Mouse (Mus musculus): ENCODE results near the gene Efhd2.
A peak's percentile ranks its signal among the peaks of the same experiment; 100 is the strongest.

Efhd2 gene

DNA sequence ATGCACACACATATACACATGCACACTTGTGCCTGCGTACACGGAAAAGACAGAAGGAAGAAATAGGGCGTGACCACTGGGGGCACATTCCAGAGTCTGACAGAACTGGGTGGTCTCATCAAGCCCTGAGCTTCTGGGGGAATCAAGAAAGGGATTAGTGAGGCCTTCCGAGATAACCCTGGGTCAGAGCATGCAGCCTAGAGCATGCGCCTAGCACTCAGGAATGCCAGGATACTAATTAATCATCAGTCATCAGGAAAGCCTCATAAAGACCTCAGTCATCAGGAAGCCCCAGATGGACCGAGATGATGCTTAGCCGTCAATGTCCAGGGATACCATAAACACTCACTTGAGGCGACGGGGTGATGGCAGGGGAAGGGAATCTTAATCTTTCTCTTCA, 5.2 kb upstream of the Efhd2 start:
- no peak for DNase-seq

DNA sequence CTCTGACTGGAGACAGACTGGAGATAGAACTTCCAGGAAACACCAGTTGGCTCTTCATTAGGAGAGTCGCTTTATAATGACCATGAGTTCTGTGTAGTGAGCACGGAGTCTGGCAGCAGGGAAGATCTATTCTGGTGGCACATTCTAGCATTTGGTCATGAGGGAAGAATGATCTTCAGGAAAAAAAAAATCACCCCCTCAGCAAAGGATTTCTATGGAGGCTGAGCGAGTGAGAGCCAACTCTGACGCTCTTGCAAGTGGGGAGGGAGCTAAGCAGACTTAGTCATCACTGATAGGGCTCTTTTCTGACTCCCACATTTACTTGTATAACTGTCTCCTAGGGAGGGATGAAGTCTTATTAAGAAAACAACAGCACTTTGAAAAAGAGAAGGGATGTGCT, 4.4 kb upstream of the Efhd2 start:
- no peak for DNase-seq

DNA sequence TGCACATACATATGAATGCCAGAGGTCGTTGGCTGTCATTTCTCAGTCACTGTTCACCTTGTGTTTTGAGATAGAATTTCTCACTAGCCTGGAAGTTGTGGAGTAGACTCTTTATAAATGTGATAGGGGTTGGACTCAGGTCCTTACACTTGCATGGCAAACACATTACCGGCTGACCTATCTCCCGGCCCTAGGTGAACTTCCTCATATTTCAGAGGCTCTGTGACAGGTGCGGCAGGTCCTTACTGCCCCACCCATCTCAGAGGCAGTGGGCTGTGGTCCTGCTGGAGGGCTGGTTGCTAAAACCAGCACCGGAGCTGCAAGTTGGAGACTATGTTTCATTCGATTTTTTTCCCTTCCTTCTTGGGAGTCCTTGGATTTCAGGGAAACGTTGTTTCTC, 3.9 kb upstream of the Efhd2 start:
- no peak for DNase-seq

DNA sequence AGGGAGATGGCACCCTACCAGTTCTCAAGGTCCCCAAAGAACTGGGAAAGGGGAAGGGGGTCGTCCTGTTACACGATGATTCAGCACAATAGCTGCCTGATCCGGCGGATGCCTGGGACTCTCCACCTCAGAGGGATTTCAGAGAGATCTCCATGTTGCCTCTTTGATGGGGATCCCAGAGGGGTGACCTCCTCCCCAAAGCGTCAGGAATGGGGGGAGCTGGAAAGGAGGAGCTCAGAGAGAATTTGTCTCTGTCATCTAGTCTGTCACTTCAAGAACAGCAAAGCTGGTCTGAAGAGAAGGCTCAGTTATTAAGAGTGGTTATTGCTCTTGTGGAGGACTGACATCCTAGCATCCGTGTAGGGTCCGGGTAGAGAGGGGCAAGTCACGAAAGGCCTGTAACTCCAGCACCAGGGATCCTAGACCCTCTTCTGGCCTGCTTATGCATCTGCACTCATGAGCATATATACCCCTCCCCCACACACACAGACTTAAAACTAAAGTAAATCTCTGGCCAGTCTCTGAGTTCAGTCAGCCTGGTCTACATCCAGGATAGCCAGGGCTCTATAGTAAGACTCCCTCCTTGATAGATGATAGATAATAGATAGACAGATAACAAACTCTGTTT, 875 bp upstream of the Efhd2 start:
- no peak for DNase-seq

DNA sequence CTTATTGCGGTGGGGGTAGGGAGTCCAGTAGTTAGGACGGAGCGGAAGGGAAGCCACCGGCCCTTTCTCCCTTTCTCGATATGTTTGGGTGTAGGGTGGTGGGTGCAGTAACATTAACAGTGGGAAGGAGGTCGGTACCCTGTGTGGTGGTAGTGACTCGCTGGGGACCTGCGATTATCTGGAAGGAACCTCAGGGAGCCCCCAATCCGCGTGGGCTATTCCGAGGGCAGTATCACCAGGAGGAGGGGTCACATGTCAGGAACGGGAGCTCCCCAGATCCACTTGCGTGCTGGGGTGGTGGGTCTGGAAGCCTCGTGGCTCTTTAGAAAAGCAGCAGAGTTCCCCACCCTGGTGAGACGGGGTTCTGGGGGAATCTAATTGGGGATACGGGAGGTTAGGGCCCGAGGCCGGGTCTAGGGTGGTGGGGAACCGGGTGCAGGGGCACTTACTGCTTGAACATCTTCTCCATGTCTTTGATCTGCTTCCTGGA, 564 bp downstream of the Efhd2 start:
- no peak for DNase-seq

DNA sequence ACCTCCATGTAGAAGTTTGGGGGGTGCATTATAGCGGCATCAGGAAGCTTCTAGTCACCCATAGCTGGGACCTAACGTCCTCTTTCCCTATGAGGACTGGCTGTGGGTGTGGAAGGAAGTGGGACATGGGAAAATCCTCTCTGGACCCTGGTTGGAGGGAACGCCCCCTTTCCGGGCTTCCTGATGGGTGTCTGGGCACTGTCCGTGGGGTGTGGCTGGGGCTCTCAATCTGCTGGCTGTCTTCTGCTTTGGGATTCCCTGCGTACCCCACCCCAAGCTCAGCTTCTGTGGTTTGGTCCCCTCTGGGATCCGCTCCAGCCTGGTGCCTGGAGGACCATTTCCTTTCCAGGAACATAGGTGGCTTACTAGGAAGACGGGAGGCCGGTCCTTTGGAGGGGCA, 1.7 kb downstream of the Efhd2 start:
- DNase-seq = peak in 1 of 2 experiments; percentile 44

DNA sequence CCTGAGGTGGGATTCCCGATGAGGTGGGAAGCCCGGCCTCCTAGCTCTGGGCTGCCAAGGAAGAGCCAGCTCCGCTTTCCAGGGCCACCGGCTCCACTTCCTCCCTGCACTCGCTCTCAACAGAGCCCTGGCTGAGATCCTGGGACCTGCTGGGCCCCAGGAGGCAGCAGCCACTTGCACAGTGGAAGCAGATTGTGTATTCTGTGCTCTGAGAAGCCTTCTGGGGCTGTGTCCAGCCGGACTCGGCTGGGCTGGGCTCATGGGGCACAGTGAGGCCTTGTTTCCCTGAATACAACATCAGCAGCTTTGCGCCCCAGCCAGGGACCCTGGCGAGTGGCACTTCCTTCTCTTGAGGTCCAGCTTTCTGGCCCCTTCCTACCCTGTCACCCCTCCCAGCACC, 2.8 kb downstream of the Efhd2 start:
- DNase-seq = peak; percentile 40 to 66

DNA sequence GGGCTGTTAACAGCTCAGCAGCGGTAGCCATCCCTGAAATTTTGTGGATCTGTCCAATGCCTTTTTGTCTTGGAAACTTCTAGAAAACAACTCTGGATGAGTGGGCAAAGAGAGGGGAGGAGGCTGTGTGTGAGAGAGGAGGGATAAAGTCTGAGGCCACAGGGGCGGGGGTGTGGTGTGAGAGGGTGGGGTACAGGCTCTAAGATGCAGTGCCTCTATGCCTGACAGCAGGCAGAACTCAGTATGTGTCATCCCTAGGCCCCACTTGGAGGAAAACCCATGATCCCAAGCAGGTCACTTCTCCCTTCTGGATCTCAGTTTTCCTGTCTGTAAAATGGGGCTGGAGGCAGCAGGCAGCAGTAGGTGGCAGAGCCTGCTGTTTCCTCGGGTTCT, 3.4 kb downstream of the Efhd2 start:
- DNase-seq = no peak

DNA sequence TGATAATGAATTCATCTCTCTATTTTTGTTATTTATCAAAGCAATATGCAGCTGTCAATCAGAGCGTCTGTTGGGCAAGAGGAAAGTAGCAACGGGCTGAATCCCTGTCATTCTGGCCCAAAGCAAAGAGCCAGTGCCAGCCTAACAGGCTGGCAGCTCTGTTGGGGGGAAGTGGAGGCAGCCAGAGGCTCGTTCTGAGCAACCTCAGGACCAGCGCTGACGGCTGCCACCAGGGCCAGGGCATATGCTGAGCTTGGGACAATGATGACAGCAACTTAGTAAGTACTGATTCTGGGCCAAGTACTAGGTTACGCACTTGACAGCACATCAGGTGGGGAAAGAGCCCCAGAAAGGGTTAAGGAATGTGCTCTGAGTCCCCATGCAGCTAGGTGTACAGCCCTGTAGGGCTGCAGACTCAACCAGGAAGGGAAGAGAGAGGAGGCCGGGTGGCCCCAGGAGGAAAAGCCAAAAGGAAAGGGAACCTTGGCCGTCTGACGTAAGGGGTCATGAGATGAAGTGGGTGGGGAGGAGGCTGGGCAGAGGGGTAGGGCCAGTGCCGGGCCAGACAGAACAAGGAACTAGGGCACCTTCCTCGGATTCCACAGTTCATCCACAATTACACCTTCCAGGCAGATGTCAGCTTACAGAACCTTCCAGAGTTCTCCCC, 3.9 kb downstream of the Efhd2 start:
- peak; percentile 72 to 73 for DNase-seq

DNA sequence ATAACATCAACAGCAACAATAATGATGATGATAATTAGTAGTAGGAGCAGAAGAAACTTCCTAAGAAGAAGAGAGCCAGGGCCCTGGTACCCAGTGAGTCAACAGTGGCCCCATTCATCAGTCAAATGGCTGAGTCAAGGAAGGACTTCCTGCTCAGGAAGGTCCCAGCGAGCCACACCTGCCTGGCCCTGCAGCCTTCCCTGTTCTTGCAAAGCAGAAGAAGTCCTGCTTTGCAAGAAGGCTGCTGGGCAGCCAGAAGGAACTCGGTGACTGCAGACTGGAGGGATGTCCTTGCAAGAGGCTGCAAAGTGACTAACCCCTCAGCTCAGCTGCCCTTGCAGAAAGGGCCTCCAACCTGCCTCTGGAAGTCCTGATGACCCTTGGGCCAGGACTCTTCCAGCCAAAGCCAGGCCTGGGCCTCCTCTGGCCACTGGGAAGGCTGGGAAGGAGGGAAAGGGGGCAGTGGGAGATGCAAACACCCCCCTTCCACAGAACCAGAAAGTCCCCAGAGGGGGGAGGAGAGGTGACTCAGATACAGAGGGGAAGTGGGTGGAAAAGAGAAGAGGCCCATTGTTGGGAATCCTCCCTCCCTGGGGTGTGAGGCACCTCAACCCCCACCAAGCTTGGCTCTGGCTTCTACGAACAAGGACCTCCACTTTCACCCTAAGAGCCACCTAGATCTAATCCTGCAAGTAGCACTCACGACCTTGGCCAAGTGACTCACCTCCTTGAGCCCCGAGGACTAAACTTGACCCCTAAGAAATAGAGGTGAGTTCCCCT, 5.1 kb downstream of the Efhd2 start:
- DNase-seq = peak in 1 of 2 experiments; percentile 40

DNA sequence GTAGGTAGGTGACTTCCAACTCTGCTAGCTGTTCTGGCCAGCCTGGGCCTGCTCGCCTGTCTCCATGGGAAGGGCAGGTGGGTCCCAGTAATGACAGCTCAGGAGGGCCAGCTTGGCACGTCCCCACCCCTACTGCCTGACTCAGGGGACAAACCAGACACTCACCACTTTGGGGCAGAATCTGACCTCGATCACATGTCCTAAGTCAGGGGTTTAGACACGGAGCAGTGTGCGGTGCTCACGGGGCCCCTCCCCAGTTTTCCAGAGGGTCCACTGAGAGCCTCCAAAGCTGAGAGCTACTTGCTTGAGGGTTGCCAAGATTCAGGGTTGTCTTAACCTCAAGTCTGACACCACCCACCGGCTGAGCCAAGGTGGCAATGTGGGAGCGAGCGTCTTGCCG, 6.7 kb downstream of the Efhd2 start:
- DNase-seq = peak in 1 of 2 experiments; percentile 19

DNA sequence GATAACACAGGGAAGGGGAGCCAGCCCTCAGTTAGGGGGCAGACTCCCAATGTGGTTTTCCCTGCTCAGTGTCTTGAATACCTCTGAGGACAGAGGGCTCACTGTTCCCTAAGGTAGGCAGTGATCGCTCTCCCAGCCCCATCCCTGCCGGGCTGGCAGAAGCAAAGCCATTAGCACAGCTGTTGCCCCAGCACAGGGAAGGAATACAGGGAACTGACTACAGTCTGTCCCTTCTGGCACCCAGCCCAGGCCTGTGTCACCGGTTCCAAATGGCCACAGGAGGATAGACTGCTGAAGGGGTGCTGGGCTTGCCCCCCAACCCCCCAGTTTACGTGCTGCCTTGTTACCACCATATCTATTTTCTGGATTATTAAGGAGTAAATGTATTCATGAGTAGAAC, 7.2 kb downstream of the Efhd2 start:
- peak; percentile 61 to 72 for DNase-seq

DNA sequence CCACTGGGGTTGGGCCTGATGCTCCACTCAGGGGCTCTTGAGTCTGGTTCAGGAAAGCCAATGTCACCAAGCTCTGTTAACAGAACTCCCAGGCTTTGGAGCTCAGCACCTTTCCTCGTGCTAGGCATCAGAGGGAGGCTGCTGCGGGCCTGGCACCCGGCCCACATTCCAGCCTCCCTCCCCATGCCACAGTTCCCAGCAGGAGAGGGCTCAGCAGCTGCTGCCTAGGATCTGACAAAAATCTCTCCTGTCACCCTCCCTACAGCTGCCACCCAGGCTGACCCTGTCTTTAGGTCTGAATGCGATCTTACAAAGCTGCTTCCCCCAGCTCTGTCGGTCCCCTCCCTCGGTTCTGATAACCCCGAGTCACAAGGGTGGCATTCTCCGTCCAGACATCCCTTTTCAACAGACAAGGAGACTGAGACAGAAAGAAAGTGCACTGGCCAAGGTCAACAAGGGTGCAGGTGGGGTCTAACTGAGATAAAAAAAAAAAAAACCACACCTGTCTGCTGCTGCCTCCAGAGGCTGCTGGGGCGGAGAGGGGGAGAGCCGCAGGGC, 7.7 kb downstream of the Efhd2 start:
- DNase-seq = peak; percentile 48 to 78

DNA sequence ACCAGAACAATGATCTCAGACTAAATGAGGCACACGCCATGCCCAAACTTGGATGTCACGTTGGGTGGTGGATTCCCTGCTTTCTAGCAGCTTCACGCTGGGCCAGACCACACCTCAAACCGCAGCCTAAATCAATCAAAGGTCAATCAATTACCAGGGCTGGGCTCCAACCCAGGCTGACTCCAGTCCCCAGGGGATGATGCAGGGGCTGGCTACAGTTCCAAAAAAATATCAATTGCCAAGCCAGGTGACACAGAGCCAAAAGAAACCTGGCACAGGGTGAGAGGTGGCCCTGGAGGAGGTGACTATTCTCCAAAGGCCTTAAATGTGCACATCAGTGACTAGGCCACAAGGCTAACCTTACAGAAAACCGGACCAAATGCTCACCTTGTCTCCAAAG, 9.1 kb downstream of the Efhd2 start:
- peak in 1 of 2 experiments; percentile 13 for DNase-seq

DNA sequence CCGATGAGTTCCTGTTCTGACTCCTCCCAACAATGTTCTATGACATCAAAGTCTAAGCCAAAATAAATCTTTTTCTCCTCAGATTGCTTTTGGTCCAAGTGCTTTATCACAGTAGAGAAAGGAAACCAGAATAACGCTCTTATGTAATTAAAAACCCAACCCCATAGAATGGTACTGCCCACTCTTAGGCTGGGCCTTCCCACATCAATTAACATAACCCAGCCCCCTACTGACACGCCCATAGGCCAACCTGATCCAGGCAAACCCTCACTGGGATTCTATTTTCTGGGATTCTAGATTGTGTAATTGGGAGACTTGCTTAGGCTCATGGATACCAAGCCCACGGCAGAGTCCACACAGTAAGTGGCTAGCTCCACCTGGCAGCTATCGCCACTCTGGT, 9.7 kb downstream of the Efhd2 start:
- DNase-seq = peak in 1 of 2 experiments; percentile 15

DNA sequence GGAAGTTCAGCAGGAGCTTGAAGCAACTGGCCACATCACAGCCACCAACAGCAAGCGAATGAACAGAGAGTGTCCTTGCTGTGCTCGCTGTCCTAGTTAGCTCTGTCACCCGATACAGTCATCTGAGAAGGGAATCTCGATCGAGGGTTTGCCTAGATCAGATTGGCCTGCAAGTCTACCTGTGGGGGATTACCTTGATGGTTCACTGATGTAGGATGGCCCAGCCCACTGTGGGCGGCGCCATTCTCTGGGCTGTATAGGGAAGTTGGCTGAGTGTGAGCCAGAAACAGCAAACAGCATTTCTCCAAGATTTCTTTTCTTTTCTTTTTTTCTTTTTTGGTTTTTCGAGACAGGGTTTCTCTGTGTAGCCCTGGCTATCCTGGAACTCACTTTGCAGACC, 10.2 kb downstream of the Efhd2 start:
- peak in 1 of 2 experiments; percentile 16 for DNase-seq

DNA sequence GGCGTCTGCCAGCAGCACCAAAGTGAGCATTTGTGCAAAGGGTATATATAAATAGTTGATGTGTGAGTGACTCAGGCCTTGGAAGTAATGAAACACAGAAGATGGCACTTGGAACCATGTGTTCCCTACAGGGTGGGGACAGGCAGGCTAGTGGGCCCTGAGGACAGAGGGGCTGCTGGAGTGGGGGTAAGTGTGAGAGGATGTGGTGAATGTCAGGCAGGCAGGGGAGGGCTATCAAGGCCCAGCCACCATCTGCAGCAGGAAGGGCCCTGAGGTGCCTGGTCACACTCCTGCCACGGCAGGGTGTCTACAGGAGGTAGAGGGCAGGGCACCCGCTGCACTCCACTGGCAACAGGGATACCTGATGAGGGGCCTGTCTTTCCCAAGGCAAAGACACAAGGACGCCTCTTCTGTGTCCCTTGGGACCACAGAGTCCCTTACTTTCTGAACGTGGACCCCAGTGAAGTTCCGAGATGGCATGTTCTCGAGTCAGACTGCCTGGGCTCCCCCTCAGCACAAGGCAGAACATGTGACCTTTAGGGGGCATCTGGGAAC, 10.9 kb downstream of the Efhd2 start:
- peak in 1 of 2 experiments; percentile 18 for DNase-seq

DNA sequence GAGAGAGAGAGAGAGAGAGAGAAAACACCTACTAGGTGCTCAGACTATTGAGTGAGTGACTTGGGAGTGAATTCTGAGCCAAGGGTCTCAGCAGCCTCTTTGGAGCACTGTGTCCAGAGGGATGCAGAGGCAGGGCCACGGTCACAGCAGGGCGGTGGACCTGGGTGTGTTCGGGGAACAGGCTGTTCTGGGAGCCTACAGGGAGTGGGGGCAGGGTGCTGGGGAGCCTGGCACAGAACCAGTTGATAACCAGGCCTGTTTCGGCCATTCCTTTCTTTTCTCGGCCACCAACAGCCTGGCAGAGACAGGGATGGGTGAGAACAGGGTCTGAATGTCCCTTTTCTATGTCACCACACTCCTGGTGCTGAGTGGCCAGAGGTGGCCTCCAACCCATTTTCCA, 11.9 kb downstream of the Efhd2 start:
- DNase-seq = no peak

DNA sequence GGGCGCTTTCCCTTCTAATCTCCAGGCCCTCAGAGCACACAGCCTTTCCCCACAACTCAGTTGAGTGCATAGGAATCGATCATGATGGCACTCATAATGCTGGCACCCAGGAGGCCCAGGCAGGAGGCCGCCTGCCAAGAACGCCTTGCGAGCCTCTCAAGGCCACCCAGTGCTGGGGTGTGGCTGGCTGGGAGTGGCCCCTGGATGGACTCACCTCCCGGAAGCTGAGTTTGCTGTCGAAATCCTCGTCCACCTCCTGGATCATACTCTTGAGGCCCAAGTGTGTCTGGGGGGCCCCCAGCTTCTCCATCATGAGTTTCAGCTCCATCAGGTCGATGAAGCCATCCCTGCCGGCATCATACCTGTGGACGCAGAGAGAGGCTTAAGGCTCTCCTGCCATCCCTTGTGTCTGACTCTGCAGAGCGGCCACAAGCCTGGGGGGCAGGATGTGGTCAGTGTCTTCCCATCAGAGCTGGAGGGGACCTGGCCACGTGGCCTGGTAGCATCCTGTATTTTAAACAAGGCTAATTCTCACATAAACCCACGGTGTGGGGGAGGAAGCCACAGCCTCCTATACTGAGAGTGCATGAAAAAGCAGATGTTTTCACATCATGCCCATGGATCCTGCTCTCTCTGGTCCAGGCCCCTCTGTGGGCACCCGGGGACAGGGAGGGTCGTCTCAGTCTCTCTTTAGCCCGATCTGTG, 13.0 kb downstream of the Efhd2 start:
- peak; percentile 37 to 76 for DNase-seq

DNA sequence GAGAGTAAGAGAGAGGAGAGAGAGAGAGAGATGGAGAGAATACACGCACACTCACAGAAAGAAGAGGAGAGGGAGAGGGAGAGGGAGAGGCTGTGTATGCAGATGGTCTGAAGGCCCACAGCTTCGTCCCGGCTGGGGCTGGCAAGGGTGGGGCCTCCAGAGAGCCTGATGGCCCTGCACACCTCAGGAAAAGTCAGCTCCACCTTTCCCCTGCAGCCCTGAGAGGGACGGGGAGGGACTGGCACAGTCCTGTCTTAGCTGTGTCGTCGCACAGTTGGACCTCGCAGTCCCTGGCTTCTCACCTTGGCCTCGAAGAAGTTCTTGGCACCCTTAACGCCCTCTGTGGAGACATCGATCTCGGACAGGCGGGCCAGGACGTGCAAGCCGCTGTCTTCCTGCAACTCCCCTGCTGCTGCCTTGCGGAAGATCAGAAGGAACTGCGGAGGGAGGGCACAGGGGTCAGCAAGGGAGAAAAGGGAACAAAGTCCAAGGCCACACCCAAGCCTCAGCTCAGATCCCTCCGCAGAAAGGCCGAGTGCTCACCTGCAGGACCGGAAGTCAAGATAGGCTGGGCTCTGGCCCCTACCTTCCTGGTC, 14.4 kb downstream of the Efhd2 start:
- DNase-seq = no peak

DNA sequence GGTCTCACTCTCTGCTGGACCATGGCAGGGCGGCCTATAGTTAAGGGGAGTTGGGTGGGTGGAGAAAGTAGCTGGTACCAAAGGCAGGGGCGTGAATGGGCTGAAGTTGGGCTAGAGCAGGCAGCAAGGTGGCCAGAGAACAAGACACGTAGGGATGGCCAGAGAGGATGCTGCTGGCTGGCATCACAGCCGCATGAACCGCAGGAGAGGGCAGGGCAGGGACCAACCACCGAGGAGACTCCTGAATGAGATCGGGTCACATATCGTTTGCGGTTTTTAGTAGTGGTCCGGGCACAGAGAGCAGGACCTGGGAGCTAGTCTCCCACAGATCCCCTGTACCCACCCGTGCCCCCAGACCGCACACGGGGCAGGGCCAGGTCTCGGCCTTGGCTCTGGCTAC, 15.4 kb downstream of the Efhd2 start:
- DNase-seq = no peak

DNA sequence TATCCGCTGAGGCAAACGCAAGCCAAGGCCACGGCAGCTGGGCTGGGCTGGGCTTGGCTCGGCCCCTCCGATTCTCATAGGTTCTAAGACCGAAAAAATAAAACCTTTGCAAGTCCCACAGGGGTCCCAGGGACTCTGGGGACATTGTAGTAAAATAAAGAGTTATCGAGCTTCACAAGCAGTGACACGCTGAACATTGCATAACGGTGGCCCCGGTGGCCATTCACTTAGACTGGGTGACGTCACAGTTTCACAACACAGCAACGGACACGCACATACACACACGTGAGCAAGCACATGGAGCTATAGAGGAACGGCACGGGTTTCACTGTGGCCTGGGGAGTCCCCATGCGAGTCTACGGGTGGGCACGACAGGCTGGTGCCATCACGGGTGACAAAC, 16.2 kb downstream of the Efhd2 start:
- DNase-seq = peak in 1 of 2 experiments; percentile 51
